Mouse (Mus musculus) natural killer cell, adult 2 months (primary cell): ENCODE data around the gene Map3k7.
"Not testable (repeated sequence)": the region's sequence is repeated elsewhere in the genome, so short reads cannot be mapped to it uniquely, and the experiment has no call there.

ENCODE experiments used
- DNase-seq, 2 experiments: peaks; one replicate each; pipeline ENCODE4 v3.0.0; 2022; ENCODE audit warnings: low spot score in 2 of 2

The Map3k7 gene

GRCm38 (mm10) chr4:31993386-31993785, 29.5 kb downstream of the Map3k7 start:
- no peak for DNase-seq

GRCm38 (mm10) chr4:31993865-31994264, 30.0 kb downstream of the Map3k7 start:
- DNase-seq, result no peak

- no peak for DNase-seq
These were observed 37.6 kb downstream of the Map3k7 start for GRCm38 (mm10) chr4:32001498-32001897.

- no peak for DNase-seq
These were observed 41.1 kb downstream of the Map3k7 start for GRCm38 (mm10) chr4:32004773-32005591.

GRCm38 (mm10) chr4:32007174-32007573, 43.3 kb downstream of the Map3k7 start:
- no peak for DNase-seq

GRCm38 (mm10) chr4:32008095-32008494, 44.2 kb downstream of the Map3k7 start:
- DNase-seq, result no peak

- no peak for DNase-seq
These were observed 46.9 kb downstream of the Map3k7 start for GRCm38 (mm10) chr4:32010808-32011207.

- no peak for DNase-seq
These were observed 47.5 kb downstream of the Map3k7 start for GRCm38 (mm10) chr4:32011218-32011973.

GRCm38 (mm10) chr4:32021131-32021530, 57.2 kb downstream of the Map3k7 start:
- DNase-seq, result no peak

GRCm38 (mm10) chr4:32022321-32022720, 58.4 kb downstream of the Map3k7 start:
- DNase-seq, result no peak

GRCm38 (mm10) chr4:32024170-32024569, 60.3 kb downstream of the Map3k7 start:
- DNase-seq, result not testable (repeated sequence)

- no peak for DNase-seq
These were observed 61.2 kb downstream of the Map3k7 start for GRCm38 (mm10) chr4:32025105-32025504.

- no peak for DNase-seq
These were observed 63.2 kb downstream of the Map3k7 start for GRCm38 (mm10) chr4:32027094-32027493.

GRCm38 (mm10) chr4:32037267-32037666, 73.4 kb downstream of the Map3k7 start:
- DNase-seq, result no peak

- DNase-seq, result no peak
These were observed 78.0 kb downstream of the Map3k7 start for GRCm38 (mm10) chr4:32041741-32042452.

- DNase-seq, result no peak
These were observed 81.3 kb downstream of the Map3k7 start for GRCm38 (mm10) chr4:32045234-32045633.

GRCm38 (mm10) chr4:32049824-32050223, 85.9 kb downstream of the Map3k7 start:
- no peak for DNase-seq

- DNase-seq, result no peak
These were observed 89.3 kb downstream of the Map3k7 start for GRCm38 (mm10) chr4:32053171-32053570.

- DNase-seq, result peak; percentile 82 to 86
These were observed 91.5 kb downstream of the Map3k7 start for GRCm38 (mm10) chr4:32055151-32056052.

GRCm38 (mm10) chr4:32056441-32056840, 92.5 kb downstream of the Map3k7 start:
- DNase-seq, result no peak

GRCm38 (mm10) chr4:32057102-32057501, 93.2 kb downstream of the Map3k7 start:
- peak; percentile 41 to 57 for DNase-seq
